Mouse (Mus musculus): ENCODE measurements around the gene Btbd7.

DNA sequence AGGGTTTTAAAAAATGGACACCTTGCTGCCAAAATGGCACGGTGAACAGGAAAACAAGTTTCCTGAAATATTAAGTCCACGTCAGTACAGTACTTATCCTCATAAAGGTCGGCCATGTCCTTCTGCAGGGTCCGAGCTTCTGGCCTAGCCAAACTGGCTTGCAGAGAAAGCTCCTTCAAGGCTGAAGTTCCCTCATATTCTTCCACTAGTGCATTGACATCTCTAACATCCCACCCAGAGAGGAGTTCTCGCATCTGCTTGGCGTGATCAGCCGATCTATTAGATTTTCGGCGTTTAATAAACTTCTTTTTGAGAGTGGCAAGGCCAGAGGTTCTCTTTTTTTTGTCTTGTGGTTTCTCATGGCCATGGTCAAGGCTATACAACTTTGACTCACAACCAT, 40.0 kb downstream of the Btbd7 start:
- no peak for TF ChIP-seq USF1 (IDR thresholded peaks at IDR 0.05; ENCODE audit: low read depth)
- TF ChIP-seq MYOG (IDR thresholded peaks at IDR 0.05; ENCODE audit: control insufficient read depth in 1 of 3, insufficient read depth in 1 of 3, insufficient read length in 2 of 3, low read depth in 2 of 3) = no peak
- no peak for TF ChIP-seq POLR2A (IDR thresholded peaks at IDR 0.05; ENCODE audit: insufficient read length, low read depth)
- TF ChIP-seq REST (IDR thresholded peaks at IDR 0.05; ENCODE audit: insufficient read depth, insufficient read length) = no peak
- no peak for TF ChIP-seq MAX (IDR thresholded peaks at IDR 0.05; ENCODE audit: low read depth)
- no peak for TF ChIP-seq TCF3 (IDR thresholded peaks at IDR 0.05; ENCODE audit: insufficient read length, low read depth)
- TF ChIP-seq SRF (IDR thresholded peaks at IDR 0.05; ENCODE audit: control insufficient read depth, insufficient read length, low read depth) = no peak
- TF ChIP-seq TCF12 (IDR thresholded peaks at IDR 0.05; ENCODE audit: insufficient read depth, poor library complexity, severe bottlenecking) = no peak
- TF ChIP-seq MYOD1 (IDR thresholded peaks at IDR 0.05; ENCODE audit: control insufficient read depth in 1 of 3, insufficient read length in 2 of 3, low read depth in 2 of 3) = no peak
- TF ChIP-seq POLR2AphosphoS2 (IDR thresholded peaks at IDR 0.05; ENCODE audit: insufficient read length, low read depth) = no peak
- no peak for TF ChIP-seq E2F4 (IDR thresholded peaks at IDR 0.05; ENCODE audit: insufficient read depth)
- TF ChIP-seq CEBPB (IDR thresholded peaks at IDR 0.05; ENCODE audit: insufficient read depth, poor library complexity, severe bottlenecking) = no peak
